Mouse (Mus musculus): Measurements from ENCODE around the gene Pacsin1.

The Pacsin1 gene

GRCm38 (mm10) chr17:27655089-27656010 is at the start of gene Pacsin1:
Gene Pacsin1, plus strand, starts transcription at chr17:27655509.
- no peak for DNase-seq (ENCODE audit: low read depth, low spot score)

- DNase-seq (ENCODE audit: low read depth, low spot score): no peak
These were observed 45.7 kb upstream of the Pacsin1 start for GRCm38 (mm10) chr17:27609576-27609975.

GRCm38 (mm10) chr17:27610679-27611518 is 44.4 kb upstream of the Pacsin1 start:
- DNase-seq (ENCODE audit: low read depth, low spot score): no peak

- DNase-seq (ENCODE audit: low read depth, low spot score): no peak
These were observed 43.8 kb upstream of the Pacsin1 start for GRCm38 (mm10) chr17:27611519-27611884.

- DNase-seq (ENCODE audit: low read depth, low spot score): no peak
These were observed 43.3 kb upstream of the Pacsin1 start for GRCm38 (mm10) chr17:27611994-27612393.

- DNase-seq (ENCODE audit: low read depth, low spot score): no peak
These were observed 42.3 kb upstream of the Pacsin1 start for GRCm38 (mm10) chr17:27613016-27613415.

- no peak for DNase-seq (ENCODE audit: low read depth, low spot score)
These were observed 39.9 kb upstream of the Pacsin1 start for GRCm38 (mm10) chr17:27615388-27615787.

GRCm38 (mm10) chr17:27621161-27621560 is 34.1 kb upstream of the Pacsin1 start:
- no peak for DNase-seq (ENCODE audit: low read depth, low spot score)

- DNase-seq (ENCODE audit: low read depth, low spot score): no peak
These were observed 33.4 kb upstream of the Pacsin1 start for GRCm38 (mm10) chr17:27621705-27622531.

- DNase-seq (ENCODE audit: low read depth, low spot score): peak; percentile 51
These were observed 32.5 kb upstream of the Pacsin1 start for GRCm38 (mm10) chr17:27622611-27623359.

- peak; percentile 78 for DNase-seq (ENCODE audit: low read depth, low spot score)
These were observed 31.7 kb upstream of the Pacsin1 start, which contains the start of gene Nudt3 for GRCm38 (mm10) chr17:27623360-27624326. Gene Nudt3, minus strand, starts transcription at chr17:27623495.

- no peak for DNase-seq (ENCODE audit: low read depth, low spot score)
These were observed 29.7 kb upstream of the Pacsin1 start for GRCm38 (mm10) chr17:27625455-27626251.

GRCm38 (mm10) chr17:27626681-27627080 is 28.6 kb upstream of the Pacsin1 start:
- no peak for DNase-seq (ENCODE audit: low read depth, low spot score)

- DNase-seq (ENCODE audit: low read depth, low spot score): no peak
These were observed 27.9 kb upstream of the Pacsin1 start for GRCm38 (mm10) chr17:27627451-27627850.

GRCm38 (mm10) chr17:27628376-27628775 is 26.9 kb upstream of the Pacsin1 start:
- DNase-seq (ENCODE audit: low read depth, low spot score): no peak

- DNase-seq (ENCODE audit: low read depth, low spot score): peak; percentile 49
These were observed 25.9 kb upstream of the Pacsin1 start for GRCm38 (mm10) chr17:27629249-27630020.

GRCm38 (mm10) chr17:27634871-27635574 is 20.3 kb upstream of the Pacsin1 start, which contains the start of gene RPS10-NUDT3:
Gene RPS10-NUDT3, minus strand, starts transcription at chr17:27635222.
- DNase-seq (ENCODE audit: low read depth, low spot score): peak; percentile 73

All from c-Kit-negative CD71-positive TER-119-positive erythroid progenitor cells, embryonic 14.5 days (primary cell).